Mouse (Mus musculus) left cerebral cortex, adult 6 months (tissue): ENCODE results near the gene Zfp366. TPM values are rescaled to one million over a fixed set of nuclear protein-coding genes. Genes with fewer than 3 reads are reported as not detected.

ENCODE experiments used
- long read RNA-seq, 2 experiments: library from polyadenylated mRNA; unstranded; transcript quantifications; one replicate each; pipeline ENCODE4 v2.0.0; 2019 to 2020
- polyA plus RNA-seq: library from polyadenylated mRNA; unstranded; fragments of <200 nt; fragmentation: Nextera tagmentation; gene quantifications from 2 replicates; pipeline ENCODE4 v1.2.3, GENCODE M21; 2021

The Zfp366 gene
- polyA plus RNA-seq, result 0.33 and 0.58 TPM in 2 replicates
- long read RNA-seq, experiment 1, result 0 reads
- long read RNA-seq, experiment 2, result 0 reads

DNA sequence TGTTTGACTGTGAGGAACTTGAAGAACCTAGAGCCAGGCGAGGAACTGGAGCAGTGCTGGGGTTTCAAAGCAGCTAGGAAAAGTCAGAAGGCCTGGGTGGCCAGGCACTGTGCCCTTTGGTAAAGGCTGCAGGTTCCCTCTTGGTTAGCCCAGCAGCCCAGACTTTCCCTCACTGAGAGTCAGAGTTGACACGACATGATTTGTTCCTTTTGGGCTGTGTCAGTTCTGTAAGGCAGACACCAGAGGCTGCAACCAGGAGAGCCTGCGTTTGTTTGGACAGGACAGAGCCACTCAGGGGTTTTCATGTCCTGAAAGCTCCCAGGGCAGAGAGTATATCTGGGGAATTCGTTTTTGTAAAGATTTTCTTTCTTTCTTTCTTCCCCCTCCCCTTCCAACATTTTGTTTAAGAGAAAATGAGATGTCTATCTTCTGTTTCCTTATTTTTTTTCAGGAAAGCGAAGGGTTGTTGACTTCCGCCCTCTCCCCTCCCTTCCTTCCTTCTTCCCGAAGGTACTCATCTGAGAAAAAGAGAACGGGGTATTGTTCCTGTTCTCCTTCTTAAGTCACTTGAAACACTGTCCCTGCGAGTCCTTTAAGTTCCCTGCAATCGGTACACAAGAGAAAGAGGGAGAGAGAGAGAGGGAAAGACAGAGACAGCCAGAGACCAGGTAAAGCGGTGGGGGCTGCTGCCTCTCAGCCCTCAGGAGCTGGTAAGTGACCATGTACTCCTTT, at the start of gene Zfp366:
Zfp366 (plus strand) TSS at position 669 of the 732 bp plus-strand sequence.

Other genes with a start within 250 kb of the Zfp366 start
- not detected in 2 replicates for gene 1700024P04Rik, start 200.3 kb upstream of the Zfp366 start, polyA plus RNA-seq
- gene Ptcd2, start 159.9 kb downstream of the Zfp366 start, polyA plus RNA-seq, result 34.1 and 46.2 TPM in 2 replicates
- 41.4 and 50.8 TPM in 2 replicates for gene Mrps27, start 160.0 kb downstream of the Zfp366 start, polyA plus RNA-seq